Mouse (Mus musculus): Measurements from ENCODE around the gene Bend5. TPM values are rescaled to one million over a fixed set of nuclear protein-coding genes. Genes with fewer than 3 reads are reported as not detected.

Bend5 gene
- polyA plus RNA-seq, 1 experiment from 2014 or later = 14.5 TPM

GRCm38 (mm10) chr4:111416126-111416525 is 1.3 kb downstream of the Bend5 start:
- CTCF ChIA-PET = no interaction called here
- DNase-seq (ENCODE audit: low read depth, low spot score) (no peak), ATAC-seq (no peak)
- no peak for TF ChIP-seq CTCF (IDR thresholded peaks at IDR 0.05)
- POLR2A ChIA-PET = no interaction called here
- in situ Hi-C loops (cut with MboI; ENCODE audit: low pct_unique_long_range_greater_than_20kb) = loop anchor here (5.0 kb wide), 2 partner anchors 56 to 89 kb away; no protein-coding TSS in a partner anchor
- no peaks in the 10 kb centered on the region for H3K27me3 ChIP-seq

- ATAC-seq = no peak
- no peaks in the 10 kb centered on the region for H3K27me3 ChIP-seq
- no peak for TF ChIP-seq CTCF (IDR thresholded peaks at IDR 0.05)
These were observed 1.7 kb downstream of the Bend5 start for GRCm38 (mm10) chr4:111416551-111416950.

GRCm38 (mm10) chr4:111417716-111418115 is 2.9 kb downstream of the Bend5 start:
- no peaks in the 10 kb centered on the region for H3K27me3 ChIP-seq
- ChIA-PET CTCF (interaction anchor here (1.1 kb wide), 1 partner anchor 15 kb away, joined by 3 read pairs; no protein-coding TSS in a partner anchor), POLR2A (no interaction called here)
- DNase-seq (ENCODE audit: low read depth, low spot score) = no peak
- in situ Hi-C loops (cut with MboI; ENCODE audit: low pct_unique_long_range_greater_than_20kb) = loop anchor here (5.0 kb wide), 2 partner anchors 55 to 90 kb away; no protein-coding TSS in a partner anchor
- TF ChIP-seq CTCF (IDR thresholded peaks at IDR 0.05) = no peak
- ATAC-seq = no peak

More at GRCm38 (mm10) chr4:111416551-111416950, 1.7 kb downstream of the Bend5 start:
- CTCF ChIA-PET = no interaction called here
- POLR2A ChIA-PET = no interaction called here
- in situ Hi-C loops (cut with MboI; ENCODE audit: low pct_unique_long_range_greater_than_20kb) = loop anchor here (5.0 kb wide), 2 partner anchors 56 to 89 kb away; no protein-coding TSS in a partner anchor
- DNase-seq (ENCODE audit: low read depth, low spot score) = no peak

GRCm38 (mm10) chr4:111419476-111419875 is 4.7 kb downstream of the Bend5 start:
- POLR2A ChIA-PET = interaction anchor here (0.6 kb wide), 1 partner anchor 92 kb away, joined by 3 read pairs; no protein-coding TSS in a partner anchor
- in situ Hi-C loops (cut with MboI; ENCODE audit: low pct_unique_long_range_greater_than_20kb) = loop anchor here (5.0 kb wide), 2 partner anchors 53 to 92 kb away; no protein-coding TSS in a partner anchor
- no peaks in the 10 kb centered on the region for H3K27me3 ChIP-seq
- no peak for ATAC-seq
- DNase-seq (ENCODE audit: low read depth, low spot score) = no peak
- CTCF ChIA-PET = no interaction called here
- TF ChIP-seq CTCF (IDR thresholded peaks at IDR 0.05) = no peak

GRCm38 (mm10) chr4:111420031-111420430 is 5.2 kb downstream of the Bend5 start:
- CTCF ChIA-PET = no interaction called here
- no peaks in the 10 kb centered on the region for H3K27me3 ChIP-seq
- TF ChIP-seq CTCF (IDR thresholded peaks at IDR 0.05) = no peak
- DNase-seq (ENCODE audit: low read depth, low spot score) (no peak), ATAC-seq (no peak)
- in situ Hi-C loops (cut with MboI; ENCODE audit: low pct_unique_long_range_greater_than_20kb) = no loop called here
- POLR2A ChIA-PET = interaction anchor here (0.6 kb wide), 1 partner anchor 92 kb away, joined by 3 read pairs; no protein-coding TSS in a partner anchor

- ChIA-PET CTCF (no interaction called here), POLR2A (no interaction called here)
- ATAC-seq (no peak), DNase-seq (ENCODE audit: low read depth, low spot score) (no peak)
- no peak for TF ChIP-seq CTCF (IDR thresholded peaks at IDR 0.05)
- H3K27me3 ChIP-seq = no peaks in the 10 kb centered on the region
- in situ Hi-C loops (cut with MboI; ENCODE audit: low pct_unique_long_range_greater_than_20kb) = no loop called here
These were observed 6.1 kb downstream of the Bend5 start for GRCm38 (mm10) chr4:111420955-111421354.

GRCm38 (mm10) chr4:111421785-111422184 is 7.0 kb downstream of the Bend5 start:
- ChIA-PET POLR2A (no interaction called here), CTCF (no interaction called here)
- in situ Hi-C loops (cut with MboI; ENCODE audit: low pct_unique_long_range_greater_than_20kb) = no loop called here
- DNase-seq (ENCODE audit: low read depth, low spot score) (no peak), ATAC-seq (no peak)
- TF ChIP-seq CTCF (IDR thresholded peaks at IDR 0.05) = no peak
- no peaks in the 10 kb centered on the region for H3K27me3 ChIP-seq

GRCm38 (mm10) chr4:111424371-111424950 is 9.7 kb downstream of the Bend5 start:
- ChIA-PET POLR2A (no interaction called here), CTCF (interaction anchor here (0.7 to 0.8 kb wide), 3 partner anchors 49 to 88 kb away, joined by 3 read pairs; no protein-coding TSS in a partner anchor)
- ATAC-seq = peak; percentile 13
- in situ Hi-C loops (cut with MboI; ENCODE audit: low pct_unique_long_range_greater_than_20kb) = no loop called here
- no peak for TF ChIP-seq CTCF (IDR thresholded peaks at IDR 0.05)
- H3K27me3 ChIP-seq = no peaks in the 10 kb centered on the region
- no peak for DNase-seq (ENCODE audit: low read depth, low spot score)

GRCm38 (mm10) chr4:111425170-111425569 is 10.4 kb downstream of the Bend5 start:
- peak; percentile 86 for ATAC-seq
- in situ Hi-C loops (cut with MboI; ENCODE audit: low pct_unique_long_range_greater_than_20kb) = no loop called here
- POLR2A ChIA-PET = interaction anchor here (0.5 kb wide), 1 partner anchor 198 kb away, joined by 6 read pairs; no protein-coding TSS in a partner anchor

GRCm38 (mm10) chr4:111431186-111431585 is 16.4 kb downstream of the Bend5 start:
- POLR2A ChIA-PET = no interaction called here
- no peak for TF ChIP-seq CTCF (IDR thresholded peaks at IDR 0.05)
- CTCF ChIA-PET = interaction anchor here (1.5 kb wide), 1 partner anchor 26 kb away, joined by 4 read pairs; no protein-coding TSS in a partner anchor
- H3K27me3 ChIP-seq = no peaks in the 10 kb centered on the region
- ATAC-seq (no peak), DNase-seq (ENCODE audit: low read depth, low spot score) (no peak)
- in situ Hi-C loops (cut with MboI; ENCODE audit: low pct_unique_long_range_greater_than_20kb) = no loop called here

More at GRCm38 (mm10) chr4:111425170-111425569, 10.4 kb downstream of the Bend5 start:
- no peaks in the 10 kb centered on the region for H3K27me3 ChIP-seq
- CTCF ChIA-PET = interaction anchor here (0.7 to 1.0 kb wide), 3 partner anchors 15 to 89 kb away, joined by 3 read pairs; no protein-coding TSS in a partner anchor
- no peak for TF ChIP-seq CTCF (IDR thresholded peaks at IDR 0.05)
- DNase-seq (ENCODE audit: low read depth, low spot score) = no peak

GRCm38 (mm10) chr4:111432013-111432412 is 17.2 kb downstream of the Bend5 start:
- ChIA-PET POLR2A (no interaction called here), CTCF (interaction anchor here (1.5 kb wide), 1 partner anchor 25 kb away, joined by 4 read pairs; no protein-coding TSS in a partner anchor)
- no peak for ATAC-seq
- DNase-seq (ENCODE audit: low read depth, low spot score) = no peak
- no peak for TF ChIP-seq CTCF (IDR thresholded peaks at IDR 0.05)
- in situ Hi-C loops (cut with MboI; ENCODE audit: low pct_unique_long_range_greater_than_20kb) = no loop called here
- no peaks in the 10 kb centered on the region for H3K27me3 ChIP-seq

Data from Patski (cell line).